ENCODE assay signal across 9 mouse cellular contexts in genomic region chr1:171566777-171567176, GRCm38 (mm10). TPM values are rescaled to one million over a fixed set of nuclear protein-coding genes. Genes with fewer than 3 reads are reported as not detected.
DNase-seq lines count a peak whose midpoint lies in the region; ATAC-seq and TF ChIP-seq lines count a peak whose summit lies in the region.
"Had no signal": no experiment of that assay in that cellular context is flagged by ENCODE, and none has a peak within 500 bp of the region (broad histone marks: within the 10 kb centered on the region; RNA-seq: fewer than 3 reads in every experiment).

No protein-coding gene starts in this region.

- ATAC-seq in hindbrain, embryonic 13.5 days (ENCODE audit: low FRiP score): peak; percentile 24; the same call in 1 of the 2 replicates
- no peak for ATAC-seq in midbrain, postnatal 0 days (ENCODE audit: low FRiP score)

- TF ChIP-seq CTCF in midbrain, postnatal 0 days (IDR thresholded peaks at IDR 0.05): peak; percentile 79

- 27% methylated on average over 8 of the region's 8 CpGs for whole genome bisulfite sequencing in hindbrain, embryonic 13.5 days
- 24% methylated on average over 8 of the region's 8 CpGs for WGBS in midbrain, postnatal 0 days

- no peaks in the 10 kb centered on the region for H3K36me3 ChIP-seq in hindbrain, embryonic 13.5 days
- H3K36me3 ChIP-seq in midbrain, postnatal 0 days (ENCODE audit: insufficient read depth, low read length): no peaks in the 10 kb centered on the region

- no peak overlapping the region for H3K9ac ChIP-seq in hindbrain, embryonic 13.5 days
- no peak overlapping the region for H3K9ac ChIP-seq in midbrain, postnatal 0 days (replicated peaks; ENCODE audit: low read length, poor library complexity, severe bottlenecking)

- no peak overlapping the region for H3K4me2 ChIP-seq in hindbrain, embryonic 13.5 days
- H3K4me2 ChIP-seq in midbrain, postnatal 0 days (ENCODE audit: low read depth, low read length, poor library complexity, severe bottlenecking): no peak overlapping the region

- no peaks in the 10 kb centered on the region for H3K9me3 ChIP-seq in hindbrain, embryonic 13.5 days
- no peaks in the 10 kb centered on the region for H3K9me3 ChIP-seq in midbrain, postnatal 0 days (ENCODE audit: low read length)

- H3K4me3 ChIP-seq in hindbrain, embryonic 13.5 days: no peak overlapping the region
- no peak overlapping the region for H3K4me3 ChIP-seq in midbrain, postnatal 0 days (ENCODE audit: low read depth, low read length)
- H3K4me3 ChIP-seq: erythroblast, embryonic 14.5 days had no signal

- H3K4me1 ChIP-seq in hindbrain, embryonic 13.5 days (replicated peaks): no peaks in the 10 kb centered on the region
- H3K4me1 ChIP-seq in midbrain, postnatal 0 days (ENCODE audit: insufficient read depth, low read length): no peaks in the 10 kb centered on the region

- no peak overlapping the region for H3K27ac ChIP-seq in hindbrain, embryonic 13.5 days
- no peak overlapping the region for H3K27ac ChIP-seq in midbrain, postnatal 0 days (ENCODE audit: low read depth, low read length)

- DNase-seq in ovary, adult 18-20 months (ENCODE audit: low spot score): peak; percentile 10
- DNase-seq in ovary, postnatal 10 days (ENCODE audit: low spot score): no peak
- peak; percentile 77 for DNase-seq in adrenal gland, postnatal 10 days
- peak; percentile 69 for DNase-seq in embryo, embryonic 11 days
- DNase-seq in layer of hippocampus, postnatal 36 days: peak; percentile 15 to 38
- DNase-seq in midbrain, postnatal 0 days (ENCODE audit: low spot score): peak; percentile 68
- DNase-seq in testis, postnatal 14 days (ENCODE audit: low spot score): peak; percentile 16

- H3K27me3 ChIP-seq in hindbrain, embryonic 13.5 days: 0 out of 2 replicates have a peak, but pooled peaks cover 3% of the 10 kb centered on the region
- no peaks in the 10 kb centered on the region for H3K27me3 ChIP-seq in midbrain, postnatal 0 days (ENCODE audit: insufficient read depth, low read length)

RNA-seq across cellular contexts. Expression of gene Cd244a, which starts 7.8 kb away (rescaled TPM):
- 1 to 10 TPM in 1 of 2 experiments, under 1 TPM in 1; 0.82 to 1.1 TPM for total RNA-seq in adrenal gland, postnatal 10 days (2021)
- 0.04 TPM in 1 of 2 replicates, not detected in the other for polyA plus RNA-seq in hindbrain, embryonic 13.5 days (2015; fragmentation: Nextera tagmentation; extraction: Ambion mirVana)
- not detected for total RNA-seq in layer of hippocampus, postnatal 36 days (2021)
- total RNA-seq in midbrain, postnatal 0 days (2014; rRNA removed): not detected in 2 replicates
- polyA plus RNA-seq in midbrain, postnatal 0 days (2015; fragmentation: Nextera tagmentation; extraction: Ambion mirVana): not detected in 2 replicates
- polyA plus RNA-seq: erythroblast, embryonic 14.5 days had no signal

RNA-seq across cellular contexts. Expression of gene Itln1, which starts 31.7 kb away (rescaled TPM):
- not detected for total RNA-seq in adrenal gland, postnatal 10 days (2021)
- not detected in 2 replicates for polyA plus RNA-seq in hindbrain, embryonic 13.5 days (2015; fragmentation: Nextera tagmentation; extraction: Ambion mirVana)
- not detected for total RNA-seq in layer of hippocampus, postnatal 36 days (2021)
- not detected in 2 replicates for total RNA-seq in midbrain, postnatal 0 days (2014; rRNA removed)
- not detected in 2 replicates for polyA plus RNA-seq in midbrain, postnatal 0 days (2015; fragmentation: Nextera tagmentation; extraction: Ambion mirVana)
- polyA plus RNA-seq: erythroblast, embryonic 14.5 days had no signal

RNA-seq across cellular contexts. Expression of gene Ly9, which starts 40.4 kb away (rescaled TPM):
- total RNA-seq in adrenal gland, postnatal 10 days (2021): 1 to 10 TPM; 1.7 to 2.2 TPM
- 0.16 TPM in 1 of 2 replicates, not detected in the other for polyA plus RNA-seq in hindbrain, embryonic 13.5 days (2015; fragmentation: Nextera tagmentation; extraction: Ambion mirVana)
- not detected for total RNA-seq in layer of hippocampus, postnatal 36 days (2021)
- 0.19 and 0.66 TPM in 2 replicates for total RNA-seq in midbrain, postnatal 0 days (2014; rRNA removed)
- 0.21 TPM in 1 of 2 replicates, not detected in the other for polyA plus RNA-seq in midbrain, postnatal 0 days (2015; fragmentation: Nextera tagmentation; extraction: Ambion mirVana)
